Comparison of ENCODE assay signal across 22 mouse cellular contexts in genomic region chr8:89273276-89273675, GRCm38 (mm10).
DNase-seq lines count a peak whose midpoint lies in the region; ATAC-seq lines count a peak whose summit lies in the region.
"Had no signal": no experiment of that assay in that cellular context is flagged by ENCODE, and none has a peak within 500 bp of the region (broad histone marks: within the 10 kb centered on the region; RNA-seq: fewer than 3 reads in every experiment).

No protein-coding gene starts in this region.

- no peak for ATAC-seq in forebrain, embryonic 12.5 days (ENCODE audit: low FRiP score)
- ATAC-seq in forebrain, embryonic 11.5 days (replicated peaks; ENCODE audit: low FRiP score): no peak
- ATAC-seq in hindbrain, embryonic 12.5 days (ENCODE audit: low FRiP score): no peak
- no peak for ATAC-seq in hindbrain, embryonic 13.5 days (ENCODE audit: low FRiP score)
- ATAC-seq in neural tube, embryonic 11.5 days (ENCODE audit: insufficient read depth, low FRiP score, low TSS enrichment): no peak
- no peak for ATAC-seq in neural tube, embryonic 15.5 days (ENCODE audit: low FRiP score)

- H3K9me3 ChIP-seq in forebrain, embryonic 12.5 days: no peaks in the 10 kb centered on the region
- no peaks in the 10 kb centered on the region for H3K9me3 ChIP-seq in forebrain, embryonic 11.5 days (ENCODE audit: control insufficient read depth, low read length)
- no peaks in the 10 kb centered on the region for H3K9me3 ChIP-seq in hindbrain, embryonic 12.5 days (replicated peaks)
- H3K9me3 ChIP-seq in hindbrain, embryonic 13.5 days: no peaks in the 10 kb centered on the region
- H3K9me3 ChIP-seq in neural tube, embryonic 11.5 days (ENCODE audit: control insufficient read depth, low read length): no peaks in the 10 kb centered on the region
- no peaks in the 10 kb centered on the region for H3K9me3 ChIP-seq in neural tube, embryonic 15.5 days (replicated peaks)
- H3K9me3 ChIP-seq: heart, embryonic 15.5 days; limb, embryonic 10.5 days; liver, embryonic 15.5 days had no signal

- peaks cover 32% of the 10 kb centered on the region for H3K4me1 ChIP-seq in forebrain, embryonic 12.5 days
- H3K4me1 ChIP-seq in forebrain, embryonic 11.5 days (replicated peaks; ENCODE audit: control insufficient read depth, insufficient read depth, low read length): peaks cover 14% of the 10 kb centered on the region
- H3K4me1 ChIP-seq in hindbrain, embryonic 12.5 days: peaks cover 14% of the 10 kb centered on the region
- H3K4me1 ChIP-seq in hindbrain, embryonic 13.5 days (replicated peaks): peaks cover 22% of the 10 kb centered on the region
- H3K4me1 ChIP-seq in neural tube, embryonic 11.5 days (ENCODE audit: control insufficient read depth, insufficient read depth, low read length): peaks cover 6% of the 10 kb centered on the region; the same call in 1 of the 2 replicates
- H3K4me1 ChIP-seq in neural tube, embryonic 15.5 days: peaks cover 16% of the 10 kb centered on the region
- H3K4me1 ChIP-seq: liver, embryonic 15.5 days had no signal

- no peak for DNase-seq in forebrain, embryonic 11.5 days (ENCODE audit: low spot score)
- no peak for DNase-seq in neural tube, embryonic 11.5 days (ENCODE audit: low spot score)
- DNase-seq in left cerebral cortex, adult 18-20 months (ENCODE audit: low spot score in 2 of 2): no peak
- DNase-seq: adrenal gland, postnatal 25 days; cerebellum, adult 8-10 months; cerebellum, postnatal 36 days; gastrocnemius, postnatal 36 days; heart, postnatal 36 days; kidney, adult 11 months; kidney, postnatal 10 days; liver; lung, postnatal 4 days; right cerebral cortex, postnatal 25 days; spleen, adult 18-20 months had no signal

- 67% methylated on average over 4 of the region's 4 CpGs for WGBS in forebrain, embryonic 12.5 days
- WGBS in forebrain, embryonic 11.5 days: 58% methylated on average over 4 of the region's 4 CpGs
- 57% methylated on average over 4 of the region's 4 CpGs for WGBS in hindbrain, embryonic 12.5 days
- 55% methylated on average over 4 of the region's 4 CpGs for WGBS in hindbrain, embryonic 13.5 days
- 34% methylated on average over 4 of the region's 4 CpGs for WGBS in neural tube, embryonic 11.5 days
- 38% methylated on average over 4 of the region's 4 CpGs for WGBS in neural tube, embryonic 15.5 days

- H3K27ac ChIP-seq in forebrain, embryonic 12.5 days: peak overlapping the region; percentile 91; the same call in 1 of the 2 replicates
- H3K27ac ChIP-seq in forebrain, embryonic 11.5 days (ENCODE audit: low read depth, low read length): no peak overlapping the region
- H3K27ac ChIP-seq in hindbrain, embryonic 12.5 days: no peak overlapping the region
- H3K27ac ChIP-seq in hindbrain, embryonic 13.5 days: no peak overlapping the region
- H3K27ac ChIP-seq in neural tube, embryonic 11.5 days (ENCODE audit: low read depth, low read length): no peak overlapping the region
- no peak overlapping the region for H3K27ac ChIP-seq in neural tube, embryonic 15.5 days (replicated peaks)
- H3K27ac ChIP-seq: heart, embryonic 15.5 days; liver, embryonic 15.5 days had no signal

- H3K36me3 ChIP-seq in forebrain, embryonic 12.5 days (replicated peaks): no peaks in the 10 kb centered on the region
- H3K36me3 ChIP-seq in forebrain, embryonic 11.5 days (ENCODE audit: control insufficient read depth, insufficient read depth, low read length): no peaks in the 10 kb centered on the region
- H3K36me3 ChIP-seq in hindbrain, embryonic 12.5 days: no peaks in the 10 kb centered on the region
- no peaks in the 10 kb centered on the region for H3K36me3 ChIP-seq in hindbrain, embryonic 13.5 days
- no peaks in the 10 kb centered on the region for H3K36me3 ChIP-seq in neural tube, embryonic 11.5 days (ENCODE audit: control insufficient read depth, insufficient read depth, low read length)
- H3K36me3 ChIP-seq in neural tube, embryonic 15.5 days: no peaks in the 10 kb centered on the region
- H3K36me3 ChIP-seq: heart, embryonic 15.5 days; limb, embryonic 10.5 days; liver, embryonic 15.5 days had no signal

- 0 out of 2 replicates have a peak overlapping the region, but pooled peaks have one; percentile 62 for H3K4me2 ChIP-seq in forebrain, embryonic 12.5 days
- H3K4me2 ChIP-seq in forebrain, embryonic 11.5 days (ENCODE audit: low read depth, low read length, severe bottlenecking): no peak overlapping the region
- peak overlapping the region; percentile 56; the same call in 1 of the 2 replicates for H3K4me2 ChIP-seq in hindbrain, embryonic 12.5 days (replicated peaks)
- no peak overlapping the region for H3K4me2 ChIP-seq in hindbrain, embryonic 13.5 days
- peak overlapping the region; percentile 58 for H3K4me2 ChIP-seq in neural tube, embryonic 11.5 days (ENCODE audit: low read depth)
- H3K4me2 ChIP-seq in neural tube, embryonic 15.5 days: no peak overlapping the region

- H3K27me3 ChIP-seq in forebrain, embryonic 12.5 days: peaks cover 5% of the 10 kb centered on the region; the same call in 1 of the 2 replicates
- no peaks in the 10 kb centered on the region for H3K27me3 ChIP-seq in forebrain, embryonic 11.5 days (ENCODE audit: control insufficient read depth, insufficient read depth, low read length)
- peaks cover 19% of the 10 kb centered on the region for H3K27me3 ChIP-seq in hindbrain, embryonic 12.5 days
- H3K27me3 ChIP-seq in hindbrain, embryonic 13.5 days: peaks cover 24% of the 10 kb centered on the region; the same call in 1 of the 2 replicates
- no peaks in the 10 kb centered on the region for H3K27me3 ChIP-seq in neural tube, embryonic 11.5 days (ENCODE audit: control insufficient read depth, insufficient read depth, low read length)
- H3K27me3 ChIP-seq in neural tube, embryonic 15.5 days (replicated peaks): 0 out of 2 replicates have a peak, but pooled peaks cover 7% of the 10 kb centered on the region

- no peak overlapping the region for H3K9ac ChIP-seq in forebrain, embryonic 12.5 days
- H3K9ac ChIP-seq in forebrain, embryonic 11.5 days (ENCODE audit: low read length): no peak overlapping the region
- no peak overlapping the region for H3K9ac ChIP-seq in hindbrain, embryonic 12.5 days
- H3K9ac ChIP-seq in hindbrain, embryonic 13.5 days: no peak overlapping the region
- no peak overlapping the region for H3K9ac ChIP-seq in neural tube, embryonic 11.5 days (ENCODE audit: low read length)
- H3K9ac ChIP-seq in neural tube, embryonic 15.5 days (replicated peaks): no peak overlapping the region
- H3K9ac ChIP-seq: liver, embryonic 15.5 days had no signal

- no peak overlapping the region for H3K4me3 ChIP-seq in forebrain, embryonic 12.5 days (replicated peaks)
- H3K4me3 ChIP-seq in forebrain, embryonic 11.5 days (ENCODE audit: low read depth, low read length): no peak overlapping the region
- H3K4me3 ChIP-seq in hindbrain, embryonic 12.5 days: no peak overlapping the region
- H3K4me3 ChIP-seq in hindbrain, embryonic 13.5 days: no peak overlapping the region
- H3K4me3 ChIP-seq in neural tube, embryonic 11.5 days (ENCODE audit: low read depth, low read length): no peak overlapping the region
- H3K4me3 ChIP-seq in neural tube, embryonic 15.5 days (replicated peaks): no peak overlapping the region
- H3K4me3 ChIP-seq: myocyte had no signal

Comparison
In these comparisons a context has a peak if more than half of its experiments do, and no peak if none do; other contexts are left out.
1. H3K4me2 ChIP-seq: peak in forebrain, embryonic 12.5 days (single experiment), hindbrain, embryonic 12.5 days (single experiment) and neural tube, embryonic 11.5 days (single experiment); none in forebrain, embryonic 11.5 days (single experiment), hindbrain, embryonic 13.5 days (single experiment) and neural tube, embryonic 15.5 days (single experiment).